Mouse (Mus musculus) ovary, adult 2 months (tissue): ENCODE results near the gene Gm5615. TPM values are rescaled to one million over a fixed set of nuclear protein-coding genes. Genes with fewer than 3 reads are reported as not detected.

Source experiments
- polyA plus RNA-seq: library from polyadenylated mRNA; depleted of rRNA; stranded (reverse); fragments of >200 nt; gene quantifications from 2 replicates; pipeline ENCODE4 v1.2.3, GENCODE M21; 2012; rRNA removed

Gene Gm5615
- polyA plus RNA-seq: not detected in 2 replicates

GRCm38 (mm10) chr9:36541863-36542262 lies at the start of gene Gm5615:
TSS of gene Gm5615 (minus strand) at chr9:36541963.

GRCm38 (mm10) chr9:36582535-36582934 lies 40.8 kb upstream of the Gm5615 start, which contains the start of gene Gm17689:
TSS of gene Gm17689 (minus strand) at chr9:36582635.

Other genes with a start within 250 kb of the Gm5615 start
- gene Gm7257, start 110.1 kb downstream of the Gm5615 start, polyA plus RNA-seq: not detected in 2 replicates
- gene Gm9513, start 66.3 kb downstream of the Gm5615 start, polyA plus RNA-seq: not detected in 2 replicates
- not detected in 2 replicates for gene Gm17689, start 40.7 kb upstream of the Gm5615 start, polyA plus RNA-seq
- 0.31 TPM in 1 of 2 replicates, not detected in the other for gene A630095E13Rik, start 101.4 kb upstream of the Gm5615 start, polyA plus RNA-seq
- not detected in 2 replicates for gene Acrv1, start 151.3 kb upstream of the Gm5615 start, polyA plus RNA-seq
- gene Chek1, start 185.1 kb upstream of the Gm5615 start, polyA plus RNA-seq: 0.78 and 0.79 TPM in 2 replicates
- 223 and 235 TPM in 2 replicates for gene Stt3a, start 225.7 kb upstream of the Gm5615 start, polyA plus RNA-seq